Mouse (Mus musculus): ENCODE data around the gene Hfe.
"Not testable (repeated sequence)": the region's sequence is repeated elsewhere in the genome, so short reads cannot be mapped to it uniquely, and the experiment has no call there.

Hfe gene

GRCm38 (mm10) chr13:23708041-23708440, 2.6 kb downstream of the Hfe start:
- DNase-seq, result no peak

GRCm38 (mm10) chr13:23706771-23707170, 3.9 kb downstream of the Hfe start:
- DNase-seq, result no peak

- DNase-seq, result no peak
Measured at GRCm38 (mm10) chr13:23705751-23706356, 4.8 kb downstream of the Hfe start.

DNA sequence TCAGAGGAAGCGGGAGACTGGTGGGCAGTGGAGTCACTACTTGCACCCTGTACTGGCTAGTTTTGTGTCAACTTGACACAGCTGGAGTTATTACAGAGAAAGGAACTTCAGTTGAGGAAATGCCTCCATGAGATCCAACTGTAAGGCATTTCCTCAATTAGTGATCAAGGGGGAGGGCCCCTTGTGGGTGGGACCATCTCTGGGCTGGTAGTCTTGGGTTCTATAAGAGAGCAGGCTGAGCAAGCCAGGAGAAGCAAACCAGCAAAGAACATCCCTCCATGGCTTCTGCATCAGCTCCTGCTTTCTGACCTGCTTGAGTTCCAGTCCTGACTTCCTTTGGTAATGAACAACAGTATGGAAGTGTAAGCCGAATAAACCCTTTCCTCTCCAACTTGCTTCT, 7.9 kb downstream of the Hfe start:
- not testable (repeated sequence) for DNase-seq

DNA sequence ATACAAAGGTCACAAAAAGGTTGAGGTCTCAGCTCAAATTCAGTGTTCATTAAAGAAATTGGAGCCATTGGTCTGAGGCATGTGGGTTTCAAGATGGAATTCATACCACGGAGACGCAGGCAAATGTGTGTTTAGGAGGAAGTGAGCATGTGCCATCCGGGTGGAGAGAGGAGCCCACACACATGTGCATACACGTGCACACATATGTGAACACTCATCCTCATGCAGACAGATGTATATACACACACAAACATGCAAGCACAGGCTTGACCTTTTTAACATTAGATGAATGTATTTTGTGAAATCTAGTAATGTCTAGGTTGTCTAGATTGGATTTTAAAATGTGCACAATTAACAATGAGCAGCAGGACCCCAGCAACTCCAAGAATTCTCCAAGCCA, 8.4 kb downstream of the Hfe start:
- no peak for DNase-seq

DNA sequence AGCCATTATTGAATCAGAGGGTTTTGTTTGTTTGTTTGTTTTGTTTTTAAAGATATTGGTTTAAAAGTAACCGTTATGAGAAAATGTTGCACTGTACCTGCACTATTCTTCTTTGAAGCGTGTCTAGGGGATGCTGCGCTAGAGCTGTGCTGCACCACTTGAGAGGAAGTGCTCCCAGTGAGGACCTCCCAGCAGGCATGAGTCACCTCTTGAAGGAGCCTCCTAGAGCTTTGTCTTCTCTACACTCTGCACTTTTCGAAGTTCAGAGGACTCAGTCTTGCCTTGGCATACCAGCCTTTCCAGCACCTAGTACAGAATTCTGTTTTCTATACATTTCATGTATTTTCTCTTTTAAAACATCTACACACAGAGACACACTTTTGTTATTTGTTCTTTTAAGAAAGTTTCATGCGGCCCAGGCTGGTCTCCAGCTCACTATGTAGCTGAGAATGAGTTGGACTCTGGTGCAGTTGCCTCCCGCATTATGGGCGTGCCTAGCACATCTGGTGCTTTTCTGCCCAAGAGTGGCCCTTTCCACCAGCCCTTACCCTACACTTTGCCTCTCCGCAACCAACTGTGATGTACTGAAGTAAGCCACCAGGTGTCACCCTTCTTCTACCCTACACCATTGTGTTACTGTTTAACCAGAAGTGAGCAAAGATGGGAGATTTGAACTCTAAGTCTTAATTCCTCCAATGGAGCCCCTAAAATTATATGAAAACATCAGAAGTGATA, 9.7 kb downstream of the Hfe start:
- peak; percentile 84 for DNase-seq

GRCm38 (mm10) chr13:23699767-23700166, 10.9 kb downstream of the Hfe start:
- no peak for DNase-seq

DNA sequence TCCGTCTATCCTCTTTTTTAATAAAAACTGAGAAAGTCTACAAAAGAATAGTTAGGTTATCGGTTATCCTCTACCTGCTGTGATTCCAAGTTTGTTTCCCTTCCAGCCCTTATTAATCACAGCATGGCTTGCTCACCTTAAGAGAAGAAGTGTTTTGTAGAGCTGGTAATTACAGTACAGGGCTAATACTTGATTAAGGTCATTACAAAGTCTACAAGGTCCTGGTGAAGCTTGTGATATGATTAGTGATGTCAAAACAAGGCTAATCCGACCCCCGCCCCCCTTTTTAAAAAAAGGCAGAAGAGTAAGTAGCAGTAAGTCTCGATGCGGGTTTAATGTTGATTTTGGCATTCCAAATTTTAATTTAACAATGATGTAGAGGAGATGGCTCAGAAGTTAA, 11.7 kb downstream of the Hfe start:
- DNase-seq, result no peak

DNA sequence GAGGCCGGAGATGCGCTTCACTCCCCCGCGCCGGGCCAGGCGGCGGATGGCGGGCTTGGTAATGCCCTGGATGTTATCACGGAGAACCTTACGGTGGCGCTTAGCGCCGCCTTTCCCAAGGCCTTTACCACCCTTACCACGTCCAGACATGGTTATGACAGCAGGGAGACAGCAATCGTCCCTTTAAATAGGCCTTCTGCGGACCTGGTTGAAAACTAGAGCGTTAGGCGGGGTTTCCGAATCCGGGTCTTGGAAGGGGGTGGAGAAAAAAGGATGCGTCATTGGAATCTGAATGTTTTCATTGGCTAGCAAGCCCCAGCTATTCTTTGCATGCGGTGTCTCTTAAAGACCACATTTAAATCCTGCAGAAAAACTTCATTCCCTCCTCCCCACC, 12.4 kb downstream of the Hfe start, which contains the start of gene Hist1h4c:
Hist1h4c (minus strand) TSS at position 155 of the 394 bp plus-strand sequence.
- DNase-seq, result peak; percentile 99

GRCm38 (mm10) chr13:23697491-23698299, 13.0 kb downstream of the Hfe start:
- DNase-seq, result peak; percentile 76

DNA sequence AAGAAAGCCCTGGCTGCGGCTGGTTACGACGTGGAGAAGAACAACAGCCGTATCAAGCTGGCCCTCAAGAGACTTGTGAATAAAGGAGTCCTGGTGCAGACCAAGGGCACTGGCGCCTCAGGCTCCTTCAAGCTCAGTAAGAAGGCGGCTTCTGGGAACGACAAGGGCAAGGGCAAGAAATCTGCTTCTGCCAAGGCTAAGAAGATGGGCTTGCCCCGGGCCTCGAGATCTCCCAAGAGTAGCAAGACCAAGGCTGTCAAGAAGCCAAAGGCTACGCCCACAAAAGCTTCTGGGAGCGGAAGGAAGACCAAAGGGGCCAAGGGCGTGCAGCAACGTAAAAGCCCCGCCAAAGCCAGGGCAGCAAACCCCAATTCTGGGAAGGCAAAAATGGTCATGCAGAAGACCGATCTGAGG, 14.6 kb downstream of the Hfe start:
- DNase-seq, result no peak

- DNase-seq, result no peak
Measured at GRCm38 (mm10) chr13:23695514-23695913, 15.1 kb downstream of the Hfe start, which contains the start of gene Hist1h1t. Gene Hist1h1t, plus strand, starts transcription at chr13:23695814.

- no peak for DNase-seq
Measured at GRCm38 (mm10) chr13:23694956-23695355, 15.7 kb downstream of the Hfe start.

DNA sequence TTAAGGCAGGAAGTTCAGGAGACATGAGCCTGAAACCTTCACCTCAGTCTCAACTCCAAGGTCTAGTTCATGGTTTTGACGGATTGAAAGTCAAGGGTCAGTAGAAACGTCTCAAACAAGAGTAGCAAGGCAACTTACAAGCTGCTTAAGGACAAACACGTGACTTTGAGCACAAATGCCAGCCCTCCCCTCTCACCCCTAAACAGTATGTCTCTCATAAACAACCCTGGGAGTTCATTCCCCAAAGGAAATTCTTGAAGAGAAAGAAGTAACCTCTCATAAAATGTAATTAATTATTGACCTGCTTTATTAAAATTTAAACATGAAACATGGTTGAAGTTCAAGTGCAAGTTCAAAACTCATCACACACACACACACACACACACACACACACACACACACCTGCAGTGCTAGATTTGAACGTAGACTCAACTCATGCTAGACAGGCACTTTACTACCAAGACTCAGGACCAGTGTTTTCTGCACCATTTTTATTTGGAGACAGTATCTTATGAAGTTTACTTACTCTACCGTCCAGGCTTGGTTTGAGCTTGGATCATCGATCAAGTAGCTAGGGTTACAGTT, 16.7 kb downstream of the Hfe start:
- no peak for DNase-seq

- peak; percentile 1 for DNase-seq
Measured at GRCm38 (mm10) chr13:23689459-23689858, 21.2 kb downstream of the Hfe start.

GRCm38 (mm10) chr13:23688956-23689355, 21.7 kb downstream of the Hfe start:
- DNase-seq, result peak; percentile 1

GRCm38 (mm10) chr13:23687907-23688306, 22.7 kb downstream of the Hfe start:
- no peak for DNase-seq

GRCm38 (mm10) chr13:23687181-23687580, 23.5 kb downstream of the Hfe start:
- no peak for DNase-seq

DNA sequence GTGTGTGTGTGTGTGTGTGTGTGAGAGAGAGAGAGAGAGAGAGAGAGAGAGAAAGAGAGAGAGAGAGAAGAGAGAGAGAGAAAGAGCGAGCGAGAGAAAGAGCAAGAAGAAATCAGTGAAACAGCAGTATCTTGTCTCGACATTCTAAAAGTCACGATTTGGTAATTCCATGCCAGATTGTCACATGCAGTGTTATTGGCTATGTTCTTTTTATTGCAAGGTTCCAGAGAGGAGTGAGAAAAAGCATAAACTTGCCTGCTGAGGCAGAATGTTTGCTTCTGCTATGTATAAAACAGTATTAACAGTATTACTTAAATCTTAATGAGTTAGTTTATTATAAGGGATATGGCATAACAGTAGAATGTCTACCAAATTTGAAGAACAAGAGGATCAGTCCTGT, 24.7 kb downstream of the Hfe start:
- no peak for DNase-seq

- DNase-seq, result no peak
Measured at GRCm38 (mm10) chr13:23685121-23685861, 25.4 kb downstream of the Hfe start.

DNA sequence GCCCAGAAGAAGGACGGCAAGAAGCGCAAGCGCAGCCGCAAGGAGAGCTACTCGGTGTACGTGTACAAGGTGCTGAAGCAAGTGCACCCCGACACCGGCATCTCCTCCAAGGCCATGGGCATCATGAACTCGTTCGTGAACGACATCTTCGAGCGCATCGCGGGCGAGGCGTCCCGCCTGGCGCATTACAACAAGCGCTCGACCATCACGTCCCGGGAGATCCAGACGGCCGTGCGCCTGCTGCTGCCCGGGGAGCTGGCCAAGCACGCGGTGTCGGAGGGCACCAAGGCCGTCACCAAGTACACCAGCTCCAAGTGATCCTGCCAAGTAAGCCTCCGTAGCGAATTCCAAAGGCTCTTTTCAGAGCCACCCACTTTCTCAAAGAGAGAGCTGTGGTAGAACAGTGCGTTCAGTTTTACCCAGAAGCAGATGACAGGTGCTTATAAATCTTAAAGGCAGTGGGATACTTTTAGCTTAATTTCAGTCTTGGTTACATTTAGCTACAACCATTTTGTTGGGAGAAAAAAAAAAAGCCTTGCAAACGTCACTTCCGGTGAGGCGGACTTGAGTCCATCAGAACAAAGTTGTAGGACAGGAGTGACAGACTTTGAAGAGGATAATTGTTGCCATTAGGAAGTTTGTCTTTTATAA, 26.2 kb downstream of the Hfe start:
- DNase-seq, result peak; percentile 68

DNA sequence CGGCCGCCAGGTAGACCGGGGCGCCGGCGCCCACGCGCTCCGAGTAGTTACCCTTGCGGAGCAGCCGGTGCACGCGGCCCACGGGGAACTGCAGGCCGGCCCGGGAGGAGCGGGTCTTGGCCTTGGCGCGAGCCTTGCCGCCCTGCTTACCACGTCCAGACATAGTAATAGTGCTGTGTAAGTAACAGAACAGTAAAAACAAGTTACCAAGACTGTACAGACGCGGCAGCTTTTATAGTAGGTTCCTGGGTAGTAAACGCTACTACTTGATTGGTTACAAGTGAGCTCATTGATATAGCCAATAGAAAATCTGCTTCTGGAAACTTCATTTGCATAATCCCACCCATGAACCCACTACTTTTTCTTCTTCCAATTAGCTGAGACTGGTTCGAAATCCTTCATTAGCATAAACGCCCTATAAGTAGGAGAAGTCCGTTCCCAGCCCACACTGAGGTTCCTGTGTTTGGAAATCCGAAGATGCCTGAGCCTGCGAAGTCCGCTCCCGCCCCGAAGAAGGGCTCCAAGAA, 26.8 kb downstream of the Hfe start, which contains the start of the genes Hist1h2ac and Hist1h2bc:
Hist1h2ac (minus strand) TSS at position 194 of the 527 bp plus-strand sequence.
Hist1h2bc (plus strand) TSS at position 445 of the 527 bp plus-strand sequence.
- peak; percentile 85 for DNase-seq

Measured in thymus, postnatal 14 days (tissue).